Mouse (Mus musculus) cerebellum, adult 18-20 months (tissue): ENCODE measurements around the gene Pten.
A peak's percentile ranks its signal among the peaks of the same experiment; 100 is the strongest.
"Not testable (repeated sequence)": the region's sequence is repeated elsewhere in the genome, so short reads cannot be mapped to it uniquely, and the experiment has no call there.

Experiments
- DNase-seq, 2 experiments: peaks; one replicate each; pipeline ENCODE4 v3.0.0; 2021

Gene Pten

DNA sequence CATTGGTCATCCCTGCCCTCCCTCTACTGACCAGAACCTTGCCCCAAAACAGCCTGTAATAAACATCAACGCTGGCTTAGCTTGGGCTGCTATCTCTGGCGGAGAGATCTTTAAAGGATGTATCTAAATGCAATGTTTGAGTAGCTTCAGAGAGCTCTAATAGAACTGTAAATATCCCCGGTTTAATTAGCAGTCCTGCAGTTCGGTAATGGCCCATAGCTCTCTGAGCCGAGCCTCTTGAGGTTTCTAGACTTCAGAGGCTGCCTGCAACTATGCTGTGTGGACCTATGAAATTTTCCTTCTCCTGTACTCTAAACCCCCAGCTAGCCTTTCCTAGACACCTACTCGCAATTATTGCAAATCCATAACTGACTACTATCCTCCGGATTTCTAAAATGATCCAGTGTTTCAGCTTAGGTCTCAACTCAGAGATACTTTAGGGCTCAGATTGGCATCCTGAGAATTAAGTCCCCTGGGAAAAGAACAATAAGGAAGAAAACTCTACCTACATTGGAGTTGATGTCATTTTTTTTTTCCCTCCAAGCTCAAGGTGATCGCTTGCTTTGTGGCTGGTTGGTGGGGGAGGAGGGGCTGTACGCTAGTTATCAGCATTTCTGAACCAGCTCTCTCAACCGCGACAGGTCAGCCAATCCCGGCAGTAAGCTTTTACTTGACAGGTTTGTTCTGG, 2.0 kb upstream of the Pten start:
- peak; percentile 19 to 49 for DNase-seq

DNA sequence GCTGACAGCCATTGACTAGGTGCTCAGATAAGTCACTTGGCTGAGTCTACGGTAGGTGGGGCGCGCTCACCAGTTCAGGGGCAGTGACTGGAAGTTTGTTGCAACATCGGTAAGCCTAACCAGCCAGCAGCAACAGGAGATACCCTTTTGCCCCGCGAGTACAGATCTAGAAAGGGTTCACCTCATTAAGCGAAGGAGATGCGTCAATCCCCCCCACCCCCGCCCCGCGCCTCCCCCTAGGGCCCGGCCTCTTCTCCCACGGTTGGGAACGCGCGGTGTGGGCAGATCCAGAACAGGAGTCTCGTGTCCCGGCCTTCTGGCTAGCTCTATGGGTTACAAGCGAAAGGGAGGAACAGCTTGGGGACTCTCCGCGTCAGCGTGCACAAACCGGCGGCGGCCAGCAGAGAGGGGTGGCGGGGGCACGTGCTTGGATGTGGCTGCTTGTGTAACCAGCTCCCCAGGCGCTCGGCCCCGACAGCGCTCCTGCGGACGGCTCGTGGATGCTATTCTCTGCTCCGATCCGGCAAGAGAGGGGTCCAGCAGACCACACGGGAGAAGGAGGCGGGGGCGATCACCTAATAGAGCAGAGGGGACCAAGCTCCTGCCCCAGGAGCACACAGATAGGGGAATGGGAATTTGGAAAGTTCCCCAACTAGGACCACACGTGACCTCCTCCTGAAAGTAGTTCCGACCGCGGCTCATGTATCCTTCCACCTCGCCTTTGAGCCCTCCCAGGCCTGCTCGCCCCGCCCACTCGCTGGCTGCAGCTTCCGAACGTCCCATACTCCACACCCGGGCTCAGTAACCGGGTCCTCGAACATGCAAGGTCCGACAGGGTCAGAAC, 1.3 kb upstream of the Pten start:
- DNase-seq, result peak; percentile 97

DNA sequence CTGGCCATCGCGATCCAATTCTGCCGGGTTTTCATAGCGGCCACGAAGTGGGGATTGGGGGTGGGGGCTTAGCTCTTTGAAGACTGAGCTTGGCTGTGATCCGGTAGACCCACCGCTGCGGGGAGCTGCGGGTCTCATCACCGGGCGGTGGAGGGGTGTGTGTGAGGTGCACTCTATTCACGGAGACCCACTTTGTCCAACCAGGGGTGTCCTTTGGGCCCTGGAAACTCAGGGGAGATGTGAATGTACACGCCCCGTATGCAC, 729 bp upstream of the Pten start:
- DNase-seq, result no peak

- DNase-seq, result peak; percentile 60 to 72
These were observed 815 bp downstream of the Pten start for GRCm38 (mm10) chr19:32757831-32758792.

GRCm38 (mm10) chr19:32758793-32759161, 1.5 kb downstream of the Pten start:
- no peak for DNase-seq

GRCm38 (mm10) chr19:32759357-32760024, 2.2 kb downstream of the Pten start:
- DNase-seq, result no peak

DNA sequence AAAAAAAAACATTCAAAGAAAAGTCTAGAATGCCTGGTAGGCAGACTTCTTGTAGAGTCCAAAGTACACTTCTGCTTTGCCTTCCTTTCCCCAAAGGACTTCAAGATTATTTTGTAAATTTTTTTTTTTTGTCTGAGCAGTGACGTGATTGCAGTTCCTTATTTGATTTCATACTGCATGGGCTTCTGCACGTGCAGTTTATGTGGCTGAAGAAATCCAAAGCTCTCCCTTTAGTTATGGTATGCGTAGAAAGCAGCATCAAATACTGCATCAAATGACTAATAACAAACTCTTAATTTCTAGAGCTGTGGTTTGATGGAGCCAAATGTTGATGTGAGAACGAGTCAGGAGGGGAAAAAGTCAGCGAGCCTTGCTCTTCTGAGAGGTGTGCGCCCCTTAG, 3.2 kb downstream of the Pten start:
- DNase-seq, result no peak

DNA sequence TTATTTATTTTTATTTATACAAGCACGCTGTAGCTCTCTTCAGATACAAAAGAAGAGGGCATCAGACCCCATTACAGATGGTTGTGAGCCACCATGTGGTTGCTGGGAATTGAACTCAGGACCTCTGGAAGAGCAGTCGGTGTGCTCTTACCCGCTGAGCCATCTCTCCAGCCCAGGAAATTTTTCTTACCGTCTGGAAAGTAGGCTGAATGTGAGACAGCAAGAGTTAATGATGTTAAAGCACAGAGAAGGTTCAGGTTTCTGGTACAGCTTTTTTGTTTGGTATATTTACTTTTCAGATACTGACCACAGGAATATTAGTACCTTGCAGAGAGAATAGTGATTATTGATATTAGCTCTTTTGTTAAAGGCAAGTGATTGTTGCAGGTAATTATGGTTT, 3.9 kb downstream of the Pten start:
- DNase-seq, result no peak

DNA sequence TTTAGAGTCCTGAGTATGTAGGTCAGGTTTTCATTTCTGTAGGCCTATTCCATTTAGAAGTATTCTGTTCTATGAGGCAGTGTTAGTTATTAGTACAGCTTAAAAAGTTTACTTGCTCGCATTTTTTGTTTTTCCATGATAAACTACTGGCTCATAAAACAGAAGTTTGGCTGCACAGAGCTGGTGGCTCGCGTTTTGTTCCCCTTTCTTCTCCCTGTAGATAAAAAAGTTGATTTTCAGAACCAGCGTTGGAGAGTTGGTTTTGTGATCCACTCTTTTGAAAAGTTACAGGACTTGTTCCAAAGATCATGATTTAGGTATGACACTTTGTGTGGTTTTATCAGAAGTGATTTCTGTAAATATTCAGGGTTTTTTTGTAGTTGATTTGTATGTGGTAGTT, 5.2 kb downstream of the Pten start:
- no peak for DNase-seq

DNA sequence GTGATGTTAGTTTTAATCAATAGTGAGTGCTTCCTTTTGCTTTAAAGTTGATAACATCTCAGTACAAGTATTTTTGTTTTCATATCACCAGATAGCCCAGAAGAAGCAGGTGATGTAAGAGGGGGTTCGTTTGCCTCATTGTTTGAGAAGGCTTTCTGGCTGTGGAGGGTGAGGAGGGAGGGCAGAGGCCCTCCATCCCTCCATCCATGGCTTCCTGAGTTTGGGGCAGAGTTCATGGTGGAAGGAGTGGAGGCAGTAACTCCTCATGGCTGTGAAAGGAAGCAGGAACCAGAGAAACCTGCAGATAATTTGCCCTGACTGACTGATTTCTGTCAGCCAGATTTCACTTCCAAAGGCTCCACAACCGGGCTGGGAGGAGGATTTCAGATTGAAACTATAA, 21.1 kb downstream of the Pten start:
- no peak for DNase-seq

DNA sequence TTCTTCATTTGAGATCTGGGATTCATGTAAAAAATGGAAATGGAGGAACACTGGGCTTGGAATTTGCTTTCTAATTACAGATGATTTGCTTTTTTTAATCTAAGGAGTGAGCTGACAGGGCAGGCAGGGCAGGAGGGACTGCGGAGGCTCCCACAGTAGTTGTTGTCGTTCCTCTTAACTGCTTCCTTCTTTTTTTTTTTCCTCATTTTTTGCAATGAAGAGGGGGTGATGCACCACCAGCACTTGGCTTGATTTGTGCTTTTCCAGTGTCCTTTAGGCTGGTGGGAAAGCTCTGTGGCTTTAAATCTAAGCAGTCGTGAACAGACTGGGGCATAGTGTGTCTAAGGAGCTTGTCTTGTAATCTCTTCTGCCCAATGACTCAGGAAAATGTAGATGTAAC, 21.8 kb downstream of the Pten start:
- DNase-seq, result no peak

DNA sequence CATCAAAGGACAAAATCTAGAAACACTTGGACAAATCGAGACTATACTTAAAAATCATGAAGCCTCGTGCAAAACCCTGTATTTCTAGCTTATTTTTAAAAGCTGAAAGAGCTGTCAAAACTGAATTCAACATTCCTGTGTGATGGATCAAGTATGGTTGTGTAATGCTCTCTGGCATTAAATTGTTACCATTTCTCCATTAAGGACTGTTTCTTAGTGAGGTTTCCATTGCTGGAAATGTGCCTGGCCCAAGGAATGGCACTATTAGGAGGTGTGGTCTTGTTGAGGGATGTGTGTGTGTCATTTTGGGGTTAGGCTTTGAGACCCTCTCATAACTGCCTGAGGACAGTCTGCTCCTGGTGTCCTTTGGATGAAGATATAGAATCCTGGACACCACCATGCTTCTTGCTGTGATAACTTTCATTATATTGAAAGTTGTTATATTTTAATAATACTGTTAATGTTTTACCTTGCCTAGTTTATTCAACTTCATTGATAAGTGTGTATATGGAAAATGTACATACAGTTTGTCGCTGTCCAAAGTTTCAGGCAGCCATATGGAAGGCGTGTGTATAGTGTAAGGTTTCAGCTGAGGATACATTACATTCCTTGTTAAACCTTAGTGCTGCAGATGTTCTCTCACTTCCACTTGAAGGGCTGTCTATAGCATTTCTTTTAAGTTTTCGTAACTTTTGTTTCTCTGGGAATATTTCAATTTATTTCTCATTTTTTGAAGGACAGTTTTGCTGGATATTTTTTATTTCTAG, 24.2 kb downstream of the Pten start:
- DNase-seq, result no peak

DNA sequence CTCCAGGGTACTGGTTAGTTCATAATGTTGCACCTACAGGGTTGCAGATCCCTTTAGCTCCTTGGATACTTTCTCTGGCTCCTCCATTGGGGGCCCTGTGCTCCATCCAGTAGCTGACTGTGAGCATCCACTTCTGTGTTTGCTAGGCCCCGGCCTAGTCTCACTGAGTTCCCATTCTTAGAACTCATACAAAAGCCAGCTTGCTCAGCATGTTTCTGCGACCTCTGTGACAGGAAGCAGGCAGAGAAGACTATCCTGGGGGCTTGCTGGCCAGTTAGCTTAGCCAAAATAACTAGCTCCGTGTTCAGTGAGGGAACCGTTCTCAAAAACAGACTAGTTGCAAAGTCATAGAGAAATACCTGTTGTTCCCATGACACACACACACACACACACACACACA, 30.1 kb downstream of the Pten start:
- not testable (repeated sequence) for DNase-seq

DNA sequence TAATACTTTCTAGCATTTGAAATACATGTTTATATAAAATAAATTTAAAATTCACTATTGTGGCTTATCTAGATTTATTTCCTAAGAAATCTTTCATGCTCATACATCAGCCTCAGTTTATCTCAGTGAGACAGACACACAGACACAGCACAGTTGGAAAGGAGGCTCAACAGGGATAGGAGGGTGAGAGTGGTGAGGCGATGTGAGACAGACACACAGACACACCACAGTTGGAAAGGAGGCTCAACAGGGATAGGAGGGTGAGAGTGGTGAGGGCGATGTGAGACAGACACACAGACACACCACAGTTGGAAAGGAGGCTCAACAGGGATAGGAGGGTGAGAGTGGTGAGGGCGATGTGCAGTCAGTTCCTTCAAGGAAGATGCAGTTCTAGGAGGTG, 30.7 kb downstream of the Pten start:
- not testable (repeated sequence) for DNase-seq

DNA sequence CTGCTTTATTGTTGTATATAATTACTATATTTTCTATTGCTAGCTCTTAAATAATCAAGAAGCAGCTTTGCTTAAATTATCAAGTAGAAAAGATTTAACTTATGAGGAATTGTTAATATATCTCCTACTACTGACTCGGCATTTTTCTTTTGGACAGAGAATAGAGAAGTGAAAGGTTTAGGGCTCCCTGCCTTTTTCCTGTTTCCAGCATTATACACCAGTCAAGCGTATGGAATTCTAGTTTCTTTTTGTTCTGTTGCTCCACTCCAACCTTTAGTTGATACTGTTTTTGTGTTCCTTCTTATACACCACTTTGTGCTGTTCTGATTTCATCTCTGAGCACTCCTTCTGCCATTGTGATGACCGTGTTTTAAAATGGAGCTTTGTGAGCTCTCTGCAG, 32.2 kb downstream of the Pten start:
- DNase-seq, result no peak

DNA sequence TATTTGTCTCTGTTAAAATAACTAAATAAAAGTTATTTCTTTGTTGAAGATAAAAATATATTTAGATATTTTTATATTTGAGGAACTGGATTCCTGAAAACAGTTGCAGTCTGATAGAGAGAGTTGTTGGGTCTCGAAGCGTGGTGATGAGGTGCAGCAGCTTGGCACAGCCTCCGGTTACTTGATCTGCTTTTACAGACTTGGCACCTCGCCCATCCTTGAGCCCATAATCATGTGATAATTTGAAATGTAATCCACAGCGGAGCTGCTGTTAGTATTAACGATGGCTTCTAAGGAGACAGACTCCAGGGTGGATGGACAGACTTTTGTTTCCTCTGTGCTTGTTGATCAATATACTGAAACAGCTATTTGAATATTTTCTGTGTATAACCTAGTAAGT, 35.3 kb downstream of the Pten start:
- peak; percentile 76 to 77 for DNase-seq

- DNase-seq, result no peak
These were observed 36.6 kb downstream of the Pten start for GRCm38 (mm10) chr19:32793901-32794300.

DNA sequence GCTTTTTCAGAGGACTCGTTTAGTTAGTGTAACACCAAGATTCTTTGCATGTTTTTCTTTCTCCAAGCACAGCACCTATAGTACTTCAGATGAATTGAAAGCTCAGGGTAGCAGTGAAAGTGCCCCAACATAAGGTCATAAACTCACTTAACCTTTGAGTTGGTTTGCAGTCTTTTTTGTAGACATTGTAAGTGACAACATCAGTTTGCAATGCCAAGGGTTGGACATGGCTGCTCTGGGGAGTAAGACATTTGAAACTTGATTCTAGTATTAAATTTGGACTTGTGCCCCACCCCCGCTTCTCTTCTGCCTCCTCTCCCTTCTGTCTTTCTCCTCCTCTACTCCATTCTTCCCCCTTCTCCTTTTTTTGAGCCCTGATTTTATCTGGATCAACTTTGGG, 43.3 kb downstream of the Pten start:
- no peak for DNase-seq

- no peak for DNase-seq
These were observed 47.4 kb downstream of the Pten start for GRCm38 (mm10) chr19:32804703-32805102.

GRCm38 (mm10) chr19:32807610-32808009, 50.3 kb downstream of the Pten start:
- DNase-seq, result no peak

- no peak for DNase-seq
These were observed 51.4 kb downstream of the Pten start for GRCm38 (mm10) chr19:32808690-32809089.

DNA sequence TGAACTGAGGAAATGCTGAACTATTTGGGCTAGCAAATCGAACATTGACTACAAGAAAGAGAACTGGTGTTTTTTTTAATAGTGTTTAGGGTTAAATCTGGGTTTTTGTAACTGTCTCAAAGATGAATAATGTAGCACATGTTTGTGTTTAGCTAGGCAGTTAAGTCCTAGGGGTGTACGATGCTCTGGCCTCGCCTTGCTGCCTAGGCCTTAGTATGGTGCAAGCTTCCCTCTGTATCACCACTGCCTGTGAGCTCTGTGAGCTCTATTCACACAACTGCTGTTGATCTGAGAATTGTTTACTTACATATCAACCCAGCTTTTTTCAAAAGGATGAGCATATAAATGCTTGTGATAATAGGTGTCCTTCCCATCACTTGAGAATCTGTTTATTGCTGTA, 51.8 kb downstream of the Pten start:
- DNase-seq, result no peak
